Mouse (Mus musculus) megakaryocyte, adult 5-6 weeks (primary cell): ENCODE measurements around the gene Gm28038. TPM values are rescaled to one million over a fixed set of nuclear protein-coding genes. Genes with fewer than 3 reads are reported as not detected.

Experiments
- ATAC-seq: 2 replicates; pipeline ENCODE4 v1.8.0; 2016; ENCODE audit warnings: mild to moderate bottlenecking, inconsistent platforms; ENCODE audit not compliant: poor library complexity, severe bottlenecking
- total RNA-seq, 2 experiments: library from RNA; stranded (forward) in 1 of 2; stranded (reverse) in 1 of 2; fragments of 153-499, 151-499 nt in 1 of 2; fragments of 221-1000, 200-1000 nt in 1 of 2; gene quantifications; 2 replicates each; pipeline versions ENCODE4 v1.2.3 to v1.2.4; 2015 to 2017

The Gm28038 gene
- total RNA-seq, 2 experiments from 2014 or later = 4.0 TPM; not detected in 1

GRCm38 (mm10) chr2:30285004-30285403, 4.2 kb downstream of the Gm28038 start:
- ATAC-seq = no peak

- peak; percentile 34 for ATAC-seq
Measured at GRCm38 (mm10) chr2:30285416-30286181, 4.8 kb downstream of the Gm28038 start.

GRCm38 (mm10) chr2:30286192-30287026, 5.6 kb downstream of the Gm28038 start, which contains the start of the genes Dolk and Nup188:
Gene Dolk, minus strand, starts transcription at chr2:30286334.
Gene Nup188, plus strand, starts transcription at chr2:30286397.
- ATAC-seq = peak; percentile 96

- no peak for ATAC-seq
Measured at GRCm38 (mm10) chr2:30287027-30287373, 6.2 kb downstream of the Gm28038 start.

DNA sequence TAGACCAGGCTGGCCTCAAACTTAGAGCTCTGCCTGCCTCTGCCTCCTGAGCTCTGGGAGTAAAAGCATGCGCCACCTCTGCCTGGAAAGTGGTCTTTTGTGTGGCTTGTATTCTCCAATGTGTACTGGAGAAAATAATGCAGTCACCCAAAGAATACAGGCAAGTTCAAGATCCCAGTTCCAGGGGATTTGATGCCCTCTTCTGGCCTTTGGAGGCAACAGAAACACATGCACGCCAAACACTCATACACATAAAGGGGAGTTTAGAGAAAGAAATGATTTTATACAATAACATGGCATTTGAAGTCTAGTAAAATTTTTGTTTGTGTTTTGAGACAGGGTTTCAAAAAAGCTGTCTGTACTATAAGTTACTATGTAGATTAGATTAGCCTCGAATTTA, 18.7 kb downstream of the Gm28038 start:
- ATAC-seq = no peak

DNA sequence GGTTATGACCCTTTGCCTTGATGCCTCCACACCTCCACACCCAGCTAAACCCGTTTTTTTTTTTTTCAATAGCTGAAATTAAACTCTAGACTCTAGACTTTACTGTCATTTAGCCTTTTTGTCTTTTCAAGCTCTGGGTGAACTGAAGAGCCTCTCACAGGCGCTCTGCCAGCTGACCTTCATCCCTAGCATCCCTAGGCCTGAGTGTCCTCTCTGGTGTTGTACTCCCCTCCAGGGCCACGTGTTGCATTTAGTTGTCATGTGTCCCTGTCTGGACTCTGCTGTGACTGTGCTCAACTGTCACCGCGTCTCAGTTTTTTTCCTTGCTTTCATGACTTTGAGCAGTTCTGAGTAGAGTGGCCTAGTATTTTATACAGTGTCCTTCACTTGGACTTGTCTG, 19.1 kb downstream of the Gm28038 start:
- no peak for ATAC-seq

DNA sequence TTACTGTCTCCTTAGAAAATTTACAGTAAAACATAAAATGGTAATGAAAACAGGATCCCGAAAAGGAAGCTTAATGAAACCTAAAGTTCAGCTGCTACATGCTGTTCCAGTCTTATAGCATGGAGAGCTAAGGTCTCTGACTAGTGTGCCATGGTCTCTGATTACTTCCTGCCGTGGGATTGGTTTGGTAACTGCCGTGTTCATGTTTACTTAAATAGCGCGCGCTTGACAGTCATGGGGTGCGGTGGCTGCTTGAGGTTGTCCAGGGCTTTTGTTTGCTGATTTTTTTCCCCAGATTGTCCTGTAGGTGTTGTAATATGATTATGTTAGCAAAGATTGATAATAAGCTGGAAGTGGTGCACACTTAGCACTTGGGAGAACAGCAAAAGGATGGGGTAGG, 25.2 kb downstream of the Gm28038 start:
- ATAC-seq = no peak

DNA sequence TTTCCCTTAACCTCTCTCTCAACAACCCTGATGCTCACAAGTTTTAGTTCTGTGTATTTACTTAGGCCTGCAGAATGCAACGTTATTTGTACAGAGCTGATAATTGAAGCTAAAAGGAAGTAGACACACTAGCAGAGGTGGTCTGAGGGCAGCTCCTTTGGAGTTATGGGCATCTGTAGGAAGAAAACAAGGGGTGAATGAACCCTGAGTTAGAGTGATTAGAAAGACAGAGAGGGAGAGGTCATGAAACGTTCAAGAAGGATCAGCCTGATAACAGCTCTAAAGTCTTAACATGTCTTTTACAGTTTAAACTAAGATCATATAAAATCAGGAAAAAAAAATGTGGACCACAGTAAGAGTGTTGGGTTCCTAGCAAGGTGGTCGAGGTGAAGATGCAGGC, 28.5 kb downstream of the Gm28038 start:
- ATAC-seq = no peak

GRCm38 (mm10) chr2:30311481-30311880, 30.6 kb downstream of the Gm28038 start:
- no peak for ATAC-seq

GRCm38 (mm10) chr2:30316136-30316535, 35.3 kb downstream of the Gm28038 start:
- ATAC-seq = no peak

GRCm38 (mm10) chr2:30316955-30317354, 36.1 kb downstream of the Gm28038 start:
- no peak for ATAC-seq

DNA sequence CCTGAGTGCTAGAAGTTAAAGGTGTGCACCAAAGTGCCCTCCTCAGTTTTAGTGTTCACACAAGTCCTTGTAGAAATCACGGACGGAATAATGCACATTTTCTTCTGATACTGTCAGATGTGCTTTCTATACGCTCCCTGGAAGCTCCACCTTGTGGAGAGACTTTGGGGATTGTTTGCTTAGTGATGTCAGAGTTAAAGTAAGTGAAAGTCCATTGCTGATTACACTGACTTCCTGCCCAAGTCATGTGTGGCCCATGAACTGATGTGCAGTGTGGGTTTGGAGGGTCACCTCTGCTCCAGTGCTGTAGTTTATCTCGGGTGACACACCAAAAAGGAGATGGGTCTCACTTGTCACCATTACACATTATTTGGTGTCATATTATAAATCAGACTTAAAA, 38.4 kb downstream of the Gm28038 start:
- ATAC-seq = no peak

DNA sequence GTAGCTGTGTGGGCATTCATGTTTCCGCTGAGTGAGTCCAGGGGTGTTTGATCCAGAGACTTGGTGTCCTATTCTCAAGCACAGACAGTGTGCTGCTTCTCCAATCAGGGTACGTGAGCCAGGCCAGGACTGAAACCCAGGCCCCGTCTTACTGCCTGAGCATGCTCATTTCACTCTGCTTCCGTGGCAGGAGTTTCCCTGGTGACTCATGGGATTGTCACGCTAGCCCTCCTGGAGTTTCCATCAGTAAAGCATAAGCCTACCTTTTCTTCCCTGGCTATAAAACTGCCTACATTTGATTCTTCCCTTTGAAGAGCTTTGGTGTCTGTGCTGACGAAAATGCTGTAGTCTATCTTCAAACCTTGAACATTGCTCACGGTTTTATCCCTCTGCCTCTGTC, 42.3 kb downstream of the Gm28038 start:
- no peak for ATAC-seq

DNA sequence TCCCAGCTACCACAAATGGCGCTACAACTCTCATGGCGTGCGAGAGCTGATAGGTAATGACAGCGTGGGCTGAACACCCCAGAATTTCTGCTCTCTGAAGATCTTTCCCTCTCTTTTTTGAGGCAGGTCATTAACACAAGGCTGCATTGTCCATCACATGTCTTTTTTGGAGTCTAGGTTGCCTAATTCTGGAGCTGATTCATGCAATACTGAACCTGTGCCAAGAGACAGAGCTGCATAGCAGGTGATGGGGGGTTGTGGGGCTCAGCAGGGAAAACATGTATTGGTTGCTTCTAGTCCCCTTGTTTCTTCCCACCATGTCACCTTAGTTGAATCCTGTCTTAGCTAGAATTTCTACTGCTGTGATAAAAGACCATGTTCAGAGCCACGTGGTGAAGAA, 44.5 kb downstream of the Gm28038 start:
- no peak for ATAC-seq

DNA sequence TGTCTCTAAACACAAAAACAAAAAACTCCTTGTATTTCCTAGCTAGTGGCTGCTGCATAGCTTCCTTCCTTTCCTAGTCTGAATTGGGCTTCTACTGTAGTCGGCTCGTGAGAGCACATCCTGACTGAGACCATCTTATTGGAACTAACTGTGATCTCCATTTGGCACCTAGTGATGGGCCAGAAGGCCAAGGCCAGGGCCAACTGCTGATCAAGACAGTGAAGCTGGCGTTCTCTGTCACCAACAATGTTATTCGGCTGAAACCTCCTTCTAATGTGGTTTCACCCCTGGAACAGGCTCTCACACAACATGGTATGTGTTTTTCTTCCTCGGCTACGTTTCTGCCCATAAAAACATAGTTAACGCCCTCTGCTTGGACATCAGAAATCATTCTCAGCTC, 46.4 kb downstream of the Gm28038 start:
- no peak for ATAC-seq

DNA sequence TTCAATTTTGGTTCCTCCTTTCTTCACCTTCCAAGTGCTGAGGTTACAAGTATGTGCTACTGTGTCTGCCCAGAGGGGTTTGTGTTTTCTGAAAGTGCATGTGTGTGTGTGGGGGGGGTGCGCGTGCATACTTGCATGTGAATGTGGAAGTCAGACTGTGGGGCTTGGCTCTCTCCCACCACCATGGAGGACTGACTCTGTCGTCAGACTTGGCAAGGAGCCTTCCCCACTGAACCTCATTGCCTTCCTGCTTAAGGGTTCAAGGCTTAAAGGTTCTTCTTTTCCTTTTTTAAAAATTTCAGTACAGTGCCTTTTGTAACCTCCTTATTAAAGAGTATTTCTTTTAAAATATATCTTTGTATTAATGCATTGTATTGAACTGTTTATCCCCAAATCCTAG, 47.9 kb downstream of the Gm28038 start:
- ATAC-seq = no peak

DNA sequence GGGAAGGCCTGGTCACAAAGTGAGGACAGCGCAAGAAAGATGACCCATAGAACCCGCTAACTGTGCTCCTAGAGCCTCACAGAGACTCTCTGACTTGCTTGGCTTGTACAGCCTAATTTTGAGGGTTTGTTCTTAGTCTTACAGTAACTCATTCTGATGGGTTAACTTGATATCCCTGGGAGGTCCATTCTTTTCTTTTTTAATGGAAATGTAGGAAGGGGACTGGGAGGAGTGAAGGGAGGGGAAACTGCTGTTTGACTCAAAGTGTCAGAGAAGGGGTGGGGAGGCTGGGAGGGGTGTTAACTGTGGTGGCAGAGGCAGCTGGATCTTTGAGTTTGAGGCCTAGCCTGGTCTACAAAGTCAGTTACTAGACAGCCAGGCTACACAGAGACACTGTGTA, 54.5 kb downstream of the Gm28038 start:
- no peak for ATAC-seq

GRCm38 (mm10) chr2:30336174-30336915, 55.5 kb downstream of the Gm28038 start:
- ATAC-seq = no peak

DNA sequence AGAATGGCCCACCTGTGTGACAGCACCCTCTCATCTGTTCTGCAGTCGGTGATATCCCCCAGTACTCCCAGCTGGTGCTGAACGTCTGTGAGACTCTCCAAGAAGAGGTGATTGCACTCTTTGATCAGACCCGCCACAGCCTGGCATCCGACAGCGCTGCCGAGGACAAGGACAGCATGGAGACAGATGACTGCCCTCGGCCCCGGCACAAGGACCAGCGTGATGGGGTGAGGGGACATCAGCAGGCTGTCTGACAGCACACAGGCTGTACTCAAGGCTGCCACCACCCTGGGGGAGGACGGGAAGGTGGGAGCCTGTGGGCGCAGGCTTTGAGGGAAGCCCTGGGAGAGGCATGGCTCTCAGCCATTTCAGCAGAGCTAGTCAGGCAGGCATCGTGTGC, 56.3 kb downstream of the Gm28038 start:
- no peak for ATAC-seq

DNA sequence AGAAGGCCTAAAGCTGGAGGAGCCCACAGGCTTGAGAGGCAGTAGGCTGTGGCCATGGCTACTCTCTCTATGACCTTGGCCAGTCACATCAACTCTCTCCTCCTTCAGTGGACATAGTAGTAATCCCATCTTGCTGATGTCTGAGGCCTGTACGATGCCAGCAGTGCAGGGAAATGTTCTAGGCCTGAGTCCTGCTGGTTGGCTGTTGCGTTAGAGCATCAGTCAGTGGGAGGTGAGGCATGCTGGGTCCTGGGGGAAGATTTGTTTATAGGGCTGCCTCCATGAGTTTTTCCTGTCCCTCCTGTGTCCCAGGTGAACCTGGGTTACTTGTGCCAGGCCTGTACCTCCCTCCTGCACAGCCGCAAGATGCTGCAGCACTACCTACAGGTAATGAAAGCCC, 61.2 kb downstream of the Gm28038 start:
- ATAC-seq = no peak

- ATAC-seq = no peak
Measured at GRCm38 (mm10) chr2:30342544-30342943, 61.7 kb downstream of the Gm28038 start.
